8 mouse cellular contexts compared by ENCODE assay signal in the genomic region with DNA sequence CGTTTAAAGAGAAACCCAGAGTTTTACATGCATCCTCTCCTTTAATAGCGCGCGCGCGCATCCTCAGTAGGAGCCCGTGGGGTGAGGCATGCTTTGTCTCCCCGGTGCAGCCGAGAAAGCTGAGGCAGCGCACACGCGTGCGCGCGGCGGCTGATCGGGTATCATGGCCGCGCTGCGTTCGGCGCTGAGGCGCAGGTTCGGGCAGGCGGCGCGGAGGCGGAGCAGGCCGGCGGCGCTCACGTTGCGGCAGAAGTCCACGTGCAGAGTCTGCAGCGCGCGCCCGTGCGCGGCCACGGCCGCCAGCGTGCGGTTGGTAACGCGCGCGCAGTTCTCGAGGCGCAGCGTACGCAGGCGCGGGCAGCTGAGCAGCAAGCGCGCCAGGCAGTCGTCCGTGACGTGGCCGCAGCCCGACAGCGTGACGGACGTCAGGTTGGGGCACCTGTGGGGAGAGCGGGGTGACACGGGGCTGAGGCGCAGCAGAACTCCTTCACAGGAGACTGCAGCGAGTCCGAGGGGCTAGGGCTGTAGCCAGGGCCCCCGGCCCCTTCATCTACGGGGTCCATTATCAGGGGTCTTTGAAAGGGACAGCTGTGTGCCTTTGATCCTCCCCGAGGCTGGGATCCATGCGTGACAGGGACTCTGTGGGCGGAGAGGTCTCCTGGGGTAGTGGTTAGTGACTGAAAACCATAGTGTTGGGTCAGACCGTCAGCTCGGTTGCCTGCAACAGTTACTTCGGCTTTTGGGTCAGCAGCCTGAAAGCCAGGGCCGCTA. TPM values are rescaled to one million over a fixed set of nuclear protein-coding genes. Genes with fewer than 3 reads are reported as not detected.
DNase-seq lines count a peak whose midpoint lies in the region; ATAC-seq and TF ChIP-seq lines count a peak whose summit lies in the region.

No protein-coding gene starts in this region.

- H3K9me3 ChIP-seq in forebrain, embryonic 11.5 days (ENCODE audit: control insufficient read depth, low read length), result no peaks in the 10 kb centered on the region
- H3K9me3 ChIP-seq in heart, postnatal 0 days (replicated peaks; ENCODE audit: control insufficient read depth, low read length), result no peaks in the 10 kb centered on the region
- no peaks in the 10 kb centered on the region for H3K9me3 ChIP-seq in liver, embryonic 16.5 days (replicated peaks; ENCODE audit: control insufficient read depth, low read length)
- no peaks in the 10 kb centered on the region for H3K9me3 ChIP-seq in neural tube, embryonic 13.5 days

- peak overlapping the region; percentile 43 for H3K4me3 ChIP-seq in forebrain, embryonic 11.5 days (ENCODE audit: low read depth, low read length)
- peak overlapping the region; percentile 69 for H3K4me3 ChIP-seq in heart, postnatal 0 days (ENCODE audit: low read depth, low read length)
- peak overlapping the region; percentile 67 for H3K4me3 ChIP-seq in liver, embryonic 16.5 days (ENCODE audit: low read depth, low read length)
- H3K4me3 ChIP-seq in neural tube, embryonic 13.5 days, result peak overlapping the region; percentile 63
- peak overlapping the region; percentile 90 for H3K4me3 ChIP-seq in testis, adult 2 months (ENCODE audit: control insufficient read depth, low read depth, low read length)

- whole genome bisulfite sequencing in forebrain, embryonic 11.5 days, result under 1% methylated on average over 78 of the region's 78 CpGs
- WGBS in heart, postnatal 0 days, result under 1% methylated on average over 78 of the region's 78 CpGs
- under 1% methylated on average over 78 of the region's 78 CpGs for WGBS in liver, embryonic 16.5 days (ENCODE audit: insufficient replicate concordance)
- under 1% methylated on average over 78 of the region's 78 CpGs for WGBS in neural tube, embryonic 13.5 days

- ATAC-seq in forebrain, embryonic 11.5 days (replicated peaks; ENCODE audit: low FRiP score), result peak; percentile 90
- ATAC-seq in heart, postnatal 0 days (ENCODE audit: insufficient read depth, low read depth), result peak; percentile 72
- peak; percentile 83 for ATAC-seq in liver, embryonic 16.5 days (ENCODE audit: low read depth)
- peak; percentile 91 for ATAC-seq in neural tube, embryonic 13.5 days (ENCODE audit: low read depth)

- H3K9ac ChIP-seq in forebrain, embryonic 11.5 days (ENCODE audit: low read length), result peak overlapping the region; percentile 69
- peak overlapping the region; percentile 80 for H3K9ac ChIP-seq in heart, postnatal 0 days (replicated peaks; ENCODE audit: low read depth, low read length)
- H3K9ac ChIP-seq in liver, embryonic 16.5 days (ENCODE audit: low read depth, low read length), result peak overlapping the region; percentile 76
- H3K9ac ChIP-seq in neural tube, embryonic 13.5 days, result peak overlapping the region; percentile 89

- TF ChIP-seq POLR2A in testis, adult 2 months (IDR thresholded peaks at IDR 0.05; ENCODE audit: control insufficient read depth, low read depth, low read length), result peak; percentile 73

- peak; percentile 90 to 92 for DNase-seq in CD8-positive naive resting alpha-beta T cell, adult 2 months (ENCODE audit: low read depth in 2 of 2, low spot score in 2 of 2)
- peak; percentile 80 for DNase-seq in c-Kit-positive CD71-negative TER-119-negative erythroid progenitor cells, embryonic 14.5 days (ENCODE audit: low read depth)
- peak; percentile 95 for DNase-seq in forebrain, embryonic 11.5 days (ENCODE audit: low spot score)
- peak; percentile 88 for DNase-seq in heart, postnatal 0 days (ENCODE audit: low spot score)
- peak; percentile 94 to 97 for DNase-seq in kidney, postnatal 4 days

- TF ChIP-seq CTCF in heart, postnatal 0 days (IDR thresholded peaks at IDR 0.05; ENCODE audit: low read depth), result no peak
- TF ChIP-seq CTCF in testis, adult 2 months (IDR thresholded peaks at IDR 0.05; ENCODE audit: control insufficient read depth, insufficient read depth, insufficient replicate concordance, low read depth, low read length), result no peak

- peak overlapping the region; percentile 86 for H3K27ac ChIP-seq in forebrain, embryonic 11.5 days (ENCODE audit: low read depth, low read length)
- peak overlapping the region; percentile 98 for H3K27ac ChIP-seq in heart, postnatal 0 days (ENCODE audit: low read depth)
- H3K27ac ChIP-seq in liver, embryonic 16.5 days (ENCODE audit: low read length), result peak overlapping the region; percentile 91
- peak overlapping the region; percentile 98 for H3K27ac ChIP-seq in neural tube, embryonic 13.5 days (replicated peaks)
- H3K27ac ChIP-seq in testis, adult 2 months (ENCODE audit: control insufficient read depth, insufficient read depth, low read depth, low read length), result peak overlapping the region; percentile 97

- peak overlapping the region; percentile 99 for H3K4me2 ChIP-seq in forebrain, embryonic 11.5 days (ENCODE audit: low read depth, low read length, severe bottlenecking)
- peak overlapping the region; percentile 98 for H3K4me2 ChIP-seq in heart, postnatal 0 days (ENCODE audit: low read depth, low read length)
- H3K4me2 ChIP-seq in liver, embryonic 16.5 days (ENCODE audit: low read depth, low read length), result peak overlapping the region; percentile 87
- peak overlapping the region; percentile 98 for H3K4me2 ChIP-seq in neural tube, embryonic 13.5 days

- no peaks in the 10 kb centered on the region for H3K27me3 ChIP-seq in forebrain, embryonic 11.5 days (ENCODE audit: control insufficient read depth, insufficient read depth, low read length)
- H3K27me3 ChIP-seq in heart, postnatal 0 days (ENCODE audit: control insufficient read depth, insufficient read depth, low read length), result no peaks in the 10 kb centered on the region
- H3K27me3 ChIP-seq in liver, embryonic 16.5 days (ENCODE audit: control insufficient read depth, insufficient read depth, low read depth, low read length), result no peaks in the 10 kb centered on the region
- H3K27me3 ChIP-seq in neural tube, embryonic 13.5 days, result no peaks in the 10 kb centered on the region
- H3K27me3 ChIP-seq in testis, adult 2 months (ENCODE audit: control insufficient read depth, insufficient read depth, low read length), result no peaks in the 10 kb centered on the region

- peaks cover 15% of the 10 kb centered on the region; the same call in 1 of the 2 replicates for H3K4me1 ChIP-seq in forebrain, embryonic 11.5 days (replicated peaks; ENCODE audit: control insufficient read depth, insufficient read depth, low read length)
- H3K4me1 ChIP-seq in heart, postnatal 0 days (ENCODE audit: control insufficient read depth, insufficient read depth), result peaks cover 11% of the 10 kb centered on the region; the same call in 1 of the 2 replicates
- H3K4me1 ChIP-seq in liver, embryonic 16.5 days (ENCODE audit: control insufficient read depth, low read depth, low read length), result peaks cover 44% of the 10 kb centered on the region
- peaks cover 34% of the 10 kb centered on the region for H3K4me1 ChIP-seq in neural tube, embryonic 13.5 days (replicated peaks)
- peaks cover 21% of the 10 kb centered on the region for H3K4me1 ChIP-seq in testis, adult 2 months (ENCODE audit: control insufficient read depth, insufficient read depth, low read length)

- peak; percentile 48; the same call in 1 of the 2 replicates for TF ChIP-seq EP300 in heart, postnatal 0 days (IDR thresholded peaks at IDR 0.05; ENCODE audit: low read depth)

- peaks cover 14% of the 10 kb centered on the region; the same call in 1 of the 2 replicates for H3K36me3 ChIP-seq in forebrain, embryonic 11.5 days (ENCODE audit: control insufficient read depth, insufficient read depth, low read length)
- peaks cover 38% of the 10 kb centered on the region for H3K36me3 ChIP-seq in heart, postnatal 0 days (replicated peaks; ENCODE audit: control insufficient read depth, insufficient read depth, low read length)
- H3K36me3 ChIP-seq in liver, embryonic 16.5 days (ENCODE audit: control insufficient read depth, insufficient read depth), result peaks cover 38% of the 10 kb centered on the region
- H3K36me3 ChIP-seq in neural tube, embryonic 13.5 days, result peaks cover 64% of the 10 kb centered on the region
- no peaks in the 10 kb centered on the region for H3K36me3 ChIP-seq in testis, adult 2 months (ENCODE audit: control insufficient read depth, insufficient read depth, low read length)

RNA-seq across cellular contexts. Expression of gene Fbxl22, which starts 2.6 kb away (rescaled TPM):
- 2.5 and 3.0 TPM in 2 replicates for polyA plus RNA-seq in forebrain, embryonic 11.5 days (2014; fragmentation: Nextera tagmentation; extraction: Ambion mirVana)
- total RNA-seq in heart, postnatal 0 days (2014; rRNA removed; ENCODE audit: low replicate concordance), result 121 and 128 TPM in 2 replicates
- polyA plus RNA-seq in heart, postnatal 0 days (2015; fragmentation: Nextera tagmentation; extraction: Ambion mirVana), result 143 and 185 TPM in 2 replicates
- polyA plus RNA-seq in liver, embryonic 16.5 days (2015; fragmentation: Nextera tagmentation; extraction: Ambion mirVana), result 0.75 and 1.8 TPM in 2 replicates
- polyA plus RNA-seq in neural tube, embryonic 13.5 days (2015; fragmentation: Nextera tagmentation; extraction: Ambion mirVana), result 1.2 and 1.7 TPM in 2 replicates
- 0.38 and 1.2 TPM in 2 replicates for polyA plus RNA-seq in testis, adult 2 months (2012; rRNA removed)

Comparison
In these comparisons a context has a peak if more than half of its experiments do, and no peak if none do; other contexts are left out.
1. Peak in every context shown above with its lines: DNase-seq, ATAC-seq, H3K4me3 ChIP-seq and H3K27ac ChIP-seq.
2. RNA of gene Fbxl22, which starts 2.6 kb away (polyA plus RNA-seq): 143 to 185 TPM in heart, postnatal 0 days; 2.5 to 3.0 TPM in forebrain, embryonic 11.5 days, 0.75 to 1.8 TPM in liver, embryonic 16.5 days, 1.2 to 1.7 TPM in neural tube, embryonic 13.5 days and 0.38 to 1.2 TPM in testis, adult 2 months; every median in the first group is over 10 times any median in the second.